Mouse (Mus musculus): ENCODE results near the gene Fbxo44.
A peak's percentile ranks its signal among the peaks of the same experiment; 100 is the strongest.
"Not testable (repeated sequence)": the region's sequence is repeated elsewhere in the genome, so short reads cannot be mapped to it uniquely, and the experiment has no call there.

Gene Fbxo44

GRCm38 (mm10) chr4:148131497-148132081, 28.7 kb downstream of the Fbxo44 start:
- no peak for DNase-seq (ENCODE audit: extremely low spot score, low read depth, low spot score)

GRCm38 (mm10) chr4:148130561-148131413, 29.5 kb downstream of the Fbxo44 start, which contains the start of gene Draxin:
Gene Draxin, minus strand, starts transcription at chr4:148130698.
- DNase-seq (ENCODE audit: extremely low spot score, low read depth, low spot score): no peak

GRCm38 (mm10) chr4:148130133-148130532, 30.1 kb downstream of the Fbxo44 start, which contains the start of gene Mad2l2:
Gene Mad2l2, plus strand, starts transcription at chr4:148130384.
- DNase-seq (ENCODE audit: extremely low spot score, low read depth, low spot score): no peak

- DNase-seq (ENCODE audit: extremely low spot score, low read depth, low spot score): no peak
These were observed 31.6 kb downstream of the Fbxo44 start for GRCm38 (mm10) chr4:148128672-148129071.

- DNase-seq (ENCODE audit: extremely low spot score, low read depth, low spot score): no peak
These were observed 32.0 kb downstream of the Fbxo44 start for GRCm38 (mm10) chr4:148128241-148128640.

GRCm38 (mm10) chr4:148122694-148123066, 37.6 kb downstream of the Fbxo44 start:
- DNase-seq (ENCODE audit: extremely low spot score, low read depth, low spot score): no peak

GRCm38 (mm10) chr4:148121982-148122693, 38.1 kb downstream of the Fbxo44 start:
- no peak for DNase-seq (ENCODE audit: extremely low spot score, low read depth, low spot score)

GRCm38 (mm10) chr4:148121362-148121761, 38.9 kb downstream of the Fbxo44 start:
- DNase-seq (ENCODE audit: extremely low spot score, low read depth, low spot score): no peak

GRCm38 (mm10) chr4:148120555-148120954, 39.7 kb downstream of the Fbxo44 start:
- DNase-seq (ENCODE audit: extremely low spot score, low read depth, low spot score): no peak

GRCm38 (mm10) chr4:148119578-148119977, 40.7 kb downstream of the Fbxo44 start:
- not testable (repeated sequence) for DNase-seq (ENCODE audit: extremely low spot score, low read depth, low spot score)

GRCm38 (mm10) chr4:148117392-148117791, 42.9 kb downstream of the Fbxo44 start:
- DNase-seq (ENCODE audit: extremely low spot score, low read depth, low spot score): no peak

- no peak for DNase-seq (ENCODE audit: extremely low spot score, low read depth, low spot score)
These were observed 43.6 kb downstream of the Fbxo44 start for GRCm38 (mm10) chr4:148116657-148117056.

- DNase-seq (ENCODE audit: extremely low spot score, low read depth, low spot score): no peak
These were observed 44.8 kb downstream of the Fbxo44 start for GRCm38 (mm10) chr4:148115467-148115866.

GRCm38 (mm10) chr4:148114758-148115391, 45.4 kb downstream of the Fbxo44 start:
- DNase-seq (ENCODE audit: extremely low spot score, low read depth, low spot score): peak; percentile 75

GRCm38 (mm10) chr4:148112519-148112918, 47.8 kb downstream of the Fbxo44 start:
- no peak for DNase-seq (ENCODE audit: extremely low spot score, low read depth, low spot score)

GRCm38 (mm10) chr4:148109215-148109614, 51.1 kb downstream of the Fbxo44 start:
- DNase-seq (ENCODE audit: extremely low spot score, low read depth, low spot score): no peak

GRCm38 (mm10) chr4:148108565-148109100, 51.6 kb downstream of the Fbxo44 start:
- no peak for DNase-seq (ENCODE audit: extremely low spot score, low read depth, low spot score)

- DNase-seq (ENCODE audit: extremely low spot score, low read depth, low spot score): no peak
These were observed 52.5 kb downstream of the Fbxo44 start for GRCm38 (mm10) chr4:148107621-148108291.

GRCm38 (mm10) chr4:148104146-148104545, 56.1 kb downstream of the Fbxo44 start:
- DNase-seq (ENCODE audit: extremely low spot score, low read depth, low spot score): no peak

Measured in hindlimb bud, embryonic 11.5 days (tissue).